Mouse (Mus musculus) ES-Bruce4 (cell line): ENCODE measurements around the gene Astn2. TPM values are rescaled to one million over a fixed set of nuclear protein-coding genes. Genes with fewer than 3 reads are reported as not detected.

ENCODE experiments used
- H3K27ac ChIP-seq: 2 replicates; pipeline ENCODE4 v1.5.1; 2012; ENCODE audit warnings: low read length, inconsistent platforms; ENCODE audit not compliant: insufficient read depth
- H3K27me3 ChIP-seq: 2 replicates; pipeline ENCODE4 v1.6.1; 2012; ENCODE audit warnings: mild to moderate bottlenecking, low read length, inconsistent platforms; ENCODE audit not compliant: control insufficient read depth, poor library complexity, insufficient read depth, severe bottlenecking
- H3K36me3 ChIP-seq: 2 replicates; pipeline ENCODE4 v1.6.1; 2012; ENCODE audit warnings: inconsistent platforms, mild to moderate bottlenecking, low read length, moderate library complexity; ENCODE audit not compliant: control insufficient read depth, poor library complexity, insufficient read depth, severe bottlenecking
- H3K4me1 ChIP-seq: one replicate; pipeline ENCODE4 v1.8.1; 2011; ENCODE audit warnings: low read length; ENCODE audit not compliant: control insufficient read depth, insufficient read depth
- H3K4me3 ChIP-seq: 2 replicates; pipeline ENCODE4 v1.5.1; 2011; ENCODE audit warnings: low read depth, mild to moderate bottlenecking, low read length
- H3K9ac ChIP-seq: 2 replicates; pipeline ENCODE4 v1.6.1; 2012; ENCODE audit warnings: low read depth, mild to moderate bottlenecking, inconsistent platforms; ENCODE audit not compliant: poor library complexity, severe bottlenecking
- H3K9me3 ChIP-seq: replicated peaks from 2 replicates; pipeline ENCODE4 v1.6.1; 2012; ENCODE audit warnings: mild to moderate bottlenecking, low read length, inconsistent platforms; ENCODE audit not compliant: control insufficient read depth, poor library complexity, insufficient read depth, severe bottlenecking
- CTCF ChIP-seq: IDR thresholded peaks from one replicate; pipeline ENCODE4 v1.8.1; 2011; ENCODE audit warnings: low read depth, low read length
- EP300 ChIP-seq: IDR thresholded peaks from 2 replicates; pipeline ENCODE4 v1.6.1; 2011; ENCODE audit warnings: low read depth, low read length; ENCODE audit not compliant: insufficient read depth
- POLR2A ChIP-seq: IDR thresholded peaks from one replicate; pipeline ENCODE4 v1.8.1; 2011; ENCODE audit warnings: low read length; ENCODE audit not compliant: insufficient read depth
- polyA plus RNA-seq: library from polyadenylated mRNA; stranded (reverse); fragments of >200 nt; gene quantifications from 2 replicates; pipeline ENCODE4 v1.2.4, GENCODE M21; 2011; ENCODE audit warnings: low read depth; ENCODE audit not compliant: missing spikeins, insufficient read depth, insufficient read length

Astn2 gene
- polyA plus RNA-seq, 1 experiment: not detected

DNA sequence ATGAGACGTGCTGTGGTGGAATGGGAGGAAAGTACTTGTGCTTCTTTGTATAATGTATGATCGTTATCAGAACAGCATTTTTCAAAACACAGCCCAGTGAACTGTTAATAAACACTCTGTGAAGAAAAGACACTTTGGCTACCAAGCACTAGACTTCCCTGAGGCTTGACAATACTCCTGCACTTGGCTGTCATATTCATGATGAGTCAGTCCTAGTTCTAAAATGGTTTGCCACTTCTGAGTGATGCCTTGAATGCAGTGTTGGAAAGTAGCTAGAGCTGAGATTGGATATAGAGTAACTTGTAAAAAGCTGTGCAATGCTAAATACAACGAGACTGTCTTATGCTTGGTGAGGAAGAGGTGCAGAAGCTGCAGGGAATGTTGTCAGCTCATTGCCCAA, 518.5 kb downstream of the Astn2 start:
- Histone ChIP-seq H3K9ac (no peak overlapping the region), H3K27me3 (no peaks in the 10 kb centered on the region), H3K4me3 (no peak overlapping the region), H3K27ac (no peak overlapping the region), H3K9me3 (no peaks in the 10 kb centered on the region), H3K4me1 (no peaks in the 10 kb centered on the region), H3K36me3 (no peaks in the 10 kb centered on the region)
- TF ChIP-seq EP300 (no peak), CTCF (no peak), POLR2A (no peak)

DNA sequence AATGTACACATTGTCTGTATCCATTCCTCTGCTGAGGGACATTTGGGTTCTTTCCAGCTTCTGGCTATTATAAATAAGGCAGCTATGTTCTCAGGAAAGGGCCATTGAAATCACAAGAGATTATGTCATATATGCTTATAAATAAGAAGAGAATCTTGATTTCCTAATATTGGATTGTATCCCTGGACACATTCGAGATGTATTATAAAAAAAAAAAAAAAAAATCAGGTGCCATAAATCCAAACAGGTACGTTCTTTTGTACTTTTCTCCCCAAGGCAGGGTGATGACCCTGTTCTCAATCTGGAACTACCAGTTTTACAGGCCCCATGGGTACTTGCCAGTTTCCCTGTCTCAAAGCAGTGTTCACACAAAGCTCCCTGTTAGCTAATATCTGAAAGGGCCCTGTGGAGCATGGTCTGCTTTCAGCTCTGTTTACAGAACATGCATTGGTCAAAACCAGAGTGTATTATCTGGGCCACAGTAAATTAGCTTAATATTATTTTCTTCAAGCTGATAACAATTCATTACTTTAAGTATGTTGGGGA, 530.1 kb downstream of the Astn2 start:
- H3K4me3 ChIP-seq: no peak overlapping the region
- H3K9ac ChIP-seq: no peak overlapping the region
- H3K27me3 ChIP-seq: no peaks in the 10 kb centered on the region
- H3K36me3 ChIP-seq: no peaks in the 10 kb centered on the region
- H3K9me3 ChIP-seq: no peaks in the 10 kb centered on the region
- H3K4me1 ChIP-seq: no peaks in the 10 kb centered on the region
- H3K27ac ChIP-seq: no peak overlapping the region
- TF ChIP-seq EP300 (no peak), POLR2A (no peak), CTCF (no peak)

DNA sequence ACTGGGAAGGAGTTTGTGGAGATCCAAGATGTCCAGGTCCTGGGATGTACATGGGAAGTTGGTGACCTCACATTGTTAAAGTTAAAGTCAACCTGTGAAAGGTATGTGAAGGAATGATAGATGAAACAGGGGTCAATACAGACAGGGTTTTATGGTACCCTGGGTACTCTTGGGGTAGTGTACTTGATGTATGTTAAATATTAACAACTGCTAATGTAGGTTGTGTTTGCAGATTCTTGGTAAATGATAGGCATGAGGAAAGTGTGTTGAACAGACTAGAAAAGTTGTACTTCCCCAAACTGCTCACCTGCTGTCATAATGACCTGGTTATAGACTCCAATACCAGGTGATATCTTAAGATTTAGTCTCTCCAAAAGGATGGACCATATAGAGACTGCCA, 539.9 kb downstream of the Astn2 start:
- Histone ChIP-seq H3K4me3 (no peak overlapping the region), H3K36me3 (no peaks in the 10 kb centered on the region), H3K9me3 (no peaks in the 10 kb centered on the region), H3K27me3 (no peaks in the 10 kb centered on the region), H3K9ac (no peak overlapping the region), H3K27ac (no peak overlapping the region), H3K4me1 (no peaks in the 10 kb centered on the region)
- TF ChIP-seq CTCF: no peak
- no peak for TF ChIP-seq POLR2A
- TF ChIP-seq EP300: no peak

DNA sequence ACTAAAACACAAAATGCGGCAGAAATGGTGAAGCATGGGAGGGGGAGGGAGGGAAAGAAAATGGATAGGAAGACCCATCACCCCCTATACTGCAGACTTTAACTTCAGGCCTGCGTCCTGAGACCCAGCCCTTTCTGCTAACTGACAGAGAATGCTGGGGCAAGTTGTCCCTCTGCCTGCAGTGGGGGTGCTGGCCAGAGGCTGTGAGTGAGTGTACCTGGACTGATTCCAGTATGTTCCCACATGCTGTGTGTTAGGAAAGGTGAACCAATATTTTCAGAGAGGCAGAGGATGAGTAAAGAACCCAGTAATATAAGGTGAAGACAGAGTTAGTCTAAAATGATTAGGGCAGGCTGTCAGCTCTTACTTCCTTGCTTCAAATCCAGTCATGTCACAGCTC, 561.2 kb downstream of the Astn2 start:
- Histone ChIP-seq H3K9ac (no peak overlapping the region), H3K36me3 (no peaks in the 10 kb centered on the region), H3K4me3 (no peak overlapping the region), H3K4me1 (no peaks in the 10 kb centered on the region), H3K9me3 (no peaks in the 10 kb centered on the region), H3K27me3 (no peaks in the 10 kb centered on the region), H3K27ac (no peak overlapping the region)
- TF ChIP-seq EP300 (no peak), CTCF (no peak), POLR2A (no peak)

DNA sequence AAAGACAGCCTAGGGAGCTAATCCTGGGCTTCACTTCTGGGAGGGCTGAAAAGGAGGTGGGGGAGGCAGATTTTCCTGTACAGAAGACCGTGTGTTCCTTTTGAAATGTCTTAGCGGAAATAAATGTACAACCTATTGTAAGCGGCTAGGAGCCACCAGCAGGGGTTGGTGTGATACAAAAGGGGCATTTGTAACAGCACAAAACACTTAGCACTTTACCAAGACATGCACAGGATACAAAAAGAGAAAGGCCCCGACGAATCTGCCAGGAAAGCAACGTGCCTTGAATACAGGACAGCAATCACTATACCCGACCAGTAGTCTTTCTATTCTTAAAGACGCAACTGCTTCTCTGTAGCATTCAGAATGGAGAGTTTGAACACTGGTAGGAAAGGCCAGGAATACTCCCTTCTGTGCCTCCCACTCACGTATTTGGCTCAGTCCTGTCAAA, 564.8 kb downstream of the Astn2 start:
- Histone ChIP-seq H3K36me3 (no peaks in the 10 kb centered on the region), H3K4me3 (no peak overlapping the region), H3K4me1 (no peaks in the 10 kb centered on the region), H3K9ac (no peak overlapping the region), H3K27ac (no peak overlapping the region), H3K9me3 (peaks cover 15% of the 10 kb centered on the region), H3K27me3 (peaks cover 2% of the 10 kb centered on the region; the same call in 1 of the 2 replicates)
- TF ChIP-seq CTCF: no peak
- no peak for TF ChIP-seq POLR2A
- TF ChIP-seq EP300: no peak

DNA sequence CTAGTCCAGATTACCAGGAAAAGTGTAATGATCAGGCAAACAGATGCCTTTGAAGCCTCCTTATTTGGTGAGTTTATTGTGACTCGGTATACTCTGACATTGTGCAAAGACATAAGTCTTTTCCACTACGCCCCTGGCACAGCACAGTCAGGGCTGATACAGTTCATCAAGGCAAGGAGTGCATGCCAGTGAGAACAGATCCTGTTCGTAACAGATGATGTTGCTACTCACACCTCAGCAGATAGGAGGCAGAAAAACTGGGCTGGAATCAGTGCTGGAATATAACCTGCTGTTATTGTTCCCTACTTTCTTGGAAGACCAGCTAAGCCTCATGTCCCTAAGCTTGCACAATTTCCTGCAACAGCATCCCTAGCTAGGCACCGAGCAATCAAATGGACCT, 565.6 kb downstream of the Astn2 start:
- Histone ChIP-seq H3K36me3 (no peaks in the 10 kb centered on the region), H3K9me3 (peaks cover 15% of the 10 kb centered on the region), H3K27me3 (peaks cover 2% of the 10 kb centered on the region; the same call in 1 of the 2 replicates), H3K9ac (no peak overlapping the region), H3K4me1 (no peaks in the 10 kb centered on the region), H3K27ac (no peak overlapping the region), H3K4me3 (no peak overlapping the region)
- TF ChIP-seq CTCF (no peak), EP300 (no peak), POLR2A (no peak)

DNA sequence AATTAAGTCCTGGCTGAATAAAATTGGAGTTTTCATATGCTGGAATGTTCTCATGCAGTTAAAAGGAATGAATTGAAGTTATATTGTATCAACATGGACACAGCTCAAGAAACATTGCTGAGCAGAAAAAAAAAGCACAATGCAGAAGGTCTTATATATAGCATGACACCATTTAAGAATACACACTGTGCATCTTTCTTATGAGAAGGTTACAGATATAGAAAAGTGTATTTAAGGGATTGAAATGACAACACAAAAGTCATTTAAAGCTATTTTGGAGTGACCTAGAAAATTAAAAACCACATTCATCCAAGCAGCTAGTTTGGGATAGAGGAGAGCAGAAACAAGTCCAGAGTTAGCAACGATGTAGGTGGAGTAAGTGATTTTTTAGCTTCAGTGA, 571.4 kb downstream of the Astn2 start:
- H3K9ac ChIP-seq: no peak overlapping the region
- no peaks in the 10 kb centered on the region for H3K36me3 ChIP-seq
- peaks cover 2% of the 10 kb centered on the region for H3K4me1 ChIP-seq
- TF ChIP-seq POLR2A (no peak), CTCF (no peak), EP300 (no peak)
- H3K27me3 ChIP-seq: peaks cover 7% of the 10 kb centered on the region
- peaks cover 15% of the 10 kb centered on the region for H3K9me3 ChIP-seq
- no peak overlapping the region for H3K4me3 ChIP-seq
- no peak overlapping the region for H3K27ac ChIP-seq
